Mouse (Mus musculus) 3134 (cell line): ENCODE measurements around the gene Gp1bb.

Experiments used
- DNase-seq: peaks from one replicate; pipeline ENCODE4 v3.0.0-alpha.2; 2011; ENCODE audit warnings: low spot score; ENCODE audit not compliant: insufficient read length; ENCODE audit errors: extremely low read depth

Gene Gp1bb

GRCm38 (mm10) chr16:18622019-18622418, at the start of gene Gp1bb:
Gene Gp1bb (minus strand): TSS chr16:18622403.
- no peak for DNase-seq

GRCm38 (mm10) chr16:18669914-18670313, 47.7 kb upstream of the Gp1bb start:
- no peak for DNase-seq

GRCm38 (mm10) chr16:18658597-18658996, 36.4 kb upstream of the Gp1bb start:
- DNase-seq: no peak

GRCm38 (mm10) chr16:18655372-18656098, 33.3 kb upstream of the Gp1bb start:
- no peak for DNase-seq

- no peak for DNase-seq
Observed at GRCm38 (mm10) chr16:18653290-18654160, 31.3 kb upstream of the Gp1bb start.

- no peak for DNase-seq
Observed at GRCm38 (mm10) chr16:18649126-18649525, 26.9 kb upstream of the Gp1bb start.

- no peak for DNase-seq
Observed at GRCm38 (mm10) chr16:18645329-18645728, 23.1 kb upstream of the Gp1bb start.

GRCm38 (mm10) chr16:18644485-18644884, 22.3 kb upstream of the Gp1bb start:
- no peak for DNase-seq

GRCm38 (mm10) chr16:18643406-18643998, 21.3 kb upstream of the Gp1bb start:
- DNase-seq: no peak

GRCm38 (mm10) chr16:18642897-18643296, 20.7 kb upstream of the Gp1bb start:
- DNase-seq: no peak

- DNase-seq: no peak
Observed at GRCm38 (mm10) chr16:18642291-18642690, 20.1 kb upstream of the Gp1bb start.

- no peak for DNase-seq
Observed at GRCm38 (mm10) chr16:18639382-18639929, 17.3 kb upstream of the Gp1bb start.

GRCm38 (mm10) chr16:18638396-18638795, 16.2 kb upstream of the Gp1bb start:
- no peak for DNase-seq

- DNase-seq: no peak
Observed at GRCm38 (mm10) chr16:18636804-18637203, 14.6 kb upstream of the Gp1bb start.

- DNase-seq: no peak
Observed at GRCm38 (mm10) chr16:18636401-18636800, 14.2 kb upstream of the Gp1bb start.

- no peak for DNase-seq
Observed at GRCm38 (mm10) chr16:18633333-18633732, 11.1 kb upstream of the Gp1bb start.

GRCm38 (mm10) chr16:18632816-18633215, 10.6 kb upstream of the Gp1bb start:
- DNase-seq: no peak

GRCm38 (mm10) chr16:18632059-18632458, 9.9 kb upstream of the Gp1bb start:
- no peak for DNase-seq

- DNase-seq: no peak
Observed at GRCm38 (mm10) chr16:18631141-18631540, 8.9 kb upstream of the Gp1bb start.

- DNase-seq: no peak
Observed at GRCm38 (mm10) chr16:18630291-18630690, 8.1 kb upstream of the Gp1bb start.
